Mouse (Mus musculus): ENCODE measurements around the gene Zfp87.

DNA sequence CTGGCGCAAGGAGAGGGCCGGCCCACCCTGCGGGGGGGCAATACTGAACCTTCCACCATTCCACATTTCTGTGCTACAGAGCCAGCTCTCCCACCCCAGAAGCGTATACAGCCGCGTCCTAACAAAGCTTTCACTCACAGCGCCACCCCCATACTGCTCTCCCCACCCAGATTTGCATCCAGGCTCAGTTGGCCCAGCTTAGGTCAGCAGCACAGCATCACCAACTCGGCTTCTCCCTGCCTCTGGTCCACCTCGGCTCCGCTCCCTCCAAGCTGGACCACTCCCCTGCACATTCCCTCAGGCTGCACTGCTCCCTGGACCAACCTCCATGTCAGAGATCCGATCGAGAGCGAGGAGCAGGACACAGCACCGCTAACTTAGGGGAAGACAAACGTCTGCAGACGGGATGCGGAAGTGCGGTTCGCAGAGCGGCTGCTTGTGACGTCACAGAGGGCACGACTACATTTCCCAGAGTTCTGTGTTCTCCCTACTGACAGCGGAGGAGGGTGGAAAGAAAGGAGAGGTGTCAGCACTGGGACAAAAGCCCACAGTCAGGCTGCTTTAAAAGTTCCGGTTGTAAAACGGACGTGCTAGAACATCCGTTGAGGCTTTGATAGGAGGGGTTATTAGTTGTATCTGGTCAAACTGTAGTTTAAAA is at the start of gene Zfp87, which contains the start of gene Gm26965:
- TF ChIP-seq CTCF (IDR thresholded peaks at IDR 0.05; ENCODE audit: extremely low read depth, insufficient read depth, low read length) (no peak), POLR2A (IDR thresholded peaks at IDR 0.05; ENCODE audit: extremely low read depth, insufficient read depth, low read length) (peak; percentile 84)
